Mouse (Mus musculus) stomach, postnatal 0 days (tissue): Measurements from ENCODE around the gene Prcd.

Experiments
- CTCF ChIP-seq: IDR thresholded peaks from 2 replicates; pipeline ENCODE4 v1.5.1; 2016; ENCODE audit warnings: antibody characterized with exemption, low read depth, mild to moderate bottlenecking, moderate library complexity
- EP300 ChIP-seq: optimal IDR thresholded peaks from 2 replicates; pipeline ENCODE3; 2016; ENCODE audit warnings: antibody characterized with exemption

GRCm38 (mm10) chr11:116607717-116608116 is 45.6 kb upstream of the Prcd start:
- TF ChIP-seq CTCF: no peak
- no peak for TF ChIP-seq EP300
